Mouse (Mus musculus): ENCODE measurements at regions not wholly inside any gene's neighbourhood (a gene's known extent, or its start where the extent isn't known, plus 50 kb on each side); places are given as distances from the start of the nearest gene placed in this dataset.
A peak's percentile ranks its signal among the peaks of the same experiment; 100 is the strongest.

DNA sequence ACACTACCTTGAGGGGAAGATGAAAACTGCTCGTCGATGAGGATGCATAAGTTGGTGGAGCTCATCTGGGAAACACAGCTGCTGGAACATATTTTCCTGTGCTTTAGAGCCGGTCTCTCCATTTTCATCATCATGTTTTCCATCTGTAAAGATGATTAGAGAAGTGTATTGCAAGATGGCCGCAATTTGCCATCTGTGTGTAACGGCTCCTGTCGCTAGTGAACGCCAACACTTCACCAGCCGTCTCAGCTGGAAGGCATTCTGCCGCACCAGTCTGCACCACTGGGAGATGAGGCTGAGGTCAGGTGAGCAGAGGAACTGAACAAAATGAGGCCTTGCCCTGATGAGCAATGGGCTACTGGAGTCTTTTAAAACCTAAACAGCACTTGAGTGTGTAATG is 57.4 kb downstream of the Gm21962 start:
- no peak for DNase-seq (ENCODE audit: inconsistent ontology term)

DNA sequence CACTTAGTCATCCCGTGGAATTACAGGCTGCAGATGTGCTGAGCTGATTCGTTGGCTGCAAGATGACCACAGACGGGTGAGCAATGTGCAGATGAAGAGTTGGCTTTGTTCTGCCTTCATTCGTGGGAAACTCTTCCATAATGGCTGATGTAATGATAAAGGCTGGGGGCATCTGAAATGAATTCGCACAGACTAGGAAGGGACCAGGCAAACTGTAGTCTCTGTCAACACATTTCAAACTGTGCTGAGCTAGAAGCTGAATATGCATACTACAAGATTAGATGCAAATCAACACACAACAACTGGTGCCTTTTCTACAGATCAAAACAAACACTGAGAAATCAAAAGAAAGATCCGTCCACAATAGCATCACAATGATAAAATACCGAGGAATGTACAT is 58.1 kb downstream of the Gm21962 start:
- DNase-seq (ENCODE audit: inconsistent ontology term), result peak; percentile 43

DNA sequence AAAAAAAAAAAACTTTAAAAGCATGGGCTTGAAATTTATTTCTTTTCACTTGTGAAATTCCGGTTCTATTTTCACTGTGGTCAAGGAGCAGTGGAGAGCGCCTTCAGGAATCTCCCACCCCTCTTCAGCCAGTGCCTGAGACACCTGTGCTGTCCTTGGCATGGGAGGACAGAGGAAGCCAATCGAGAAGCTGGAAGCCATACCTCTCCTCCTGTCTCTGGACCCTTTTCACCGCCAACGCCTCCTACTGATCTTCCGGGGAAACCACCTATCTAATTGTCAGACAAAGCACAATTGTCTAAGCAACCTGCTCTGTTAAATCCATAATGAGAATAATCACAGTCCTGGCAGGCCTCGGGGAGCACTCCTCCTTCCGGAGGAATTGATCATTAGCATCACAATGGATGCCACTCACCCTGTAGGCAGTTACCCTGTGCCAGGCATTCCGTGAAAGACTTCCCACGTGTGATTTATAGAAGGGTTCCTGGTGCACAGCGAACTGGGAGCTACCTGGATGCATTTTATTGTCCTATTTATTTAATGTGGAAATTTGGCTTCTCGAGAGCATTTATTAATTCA is 66.0 kb downstream of the Gm21962 start:
- peak; percentile 73 for DNase-seq (ENCODE audit: inconsistent ontology term)

DNA sequence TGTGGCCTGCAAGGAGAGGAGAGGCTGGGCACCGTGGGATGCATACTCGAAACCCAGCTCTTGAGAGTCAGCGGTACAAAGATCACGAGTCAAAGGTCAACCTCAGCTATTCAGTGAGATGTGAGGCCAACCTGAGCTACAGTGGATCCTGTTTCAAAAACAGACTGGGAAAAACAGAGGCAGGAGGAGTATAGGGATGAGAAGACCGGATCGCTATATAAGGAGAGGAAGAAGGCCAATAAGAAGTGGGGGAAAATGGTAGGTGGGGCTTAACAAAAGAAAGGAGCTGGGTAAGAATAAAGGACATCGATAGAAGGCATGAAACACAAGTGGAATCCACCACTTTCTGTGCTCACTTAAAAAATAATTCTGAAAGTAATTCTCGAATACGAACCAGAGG is 70.2 kb downstream of the Gm21962 start:
- DNase-seq (ENCODE audit: inconsistent ontology term), result no peak

DNA sequence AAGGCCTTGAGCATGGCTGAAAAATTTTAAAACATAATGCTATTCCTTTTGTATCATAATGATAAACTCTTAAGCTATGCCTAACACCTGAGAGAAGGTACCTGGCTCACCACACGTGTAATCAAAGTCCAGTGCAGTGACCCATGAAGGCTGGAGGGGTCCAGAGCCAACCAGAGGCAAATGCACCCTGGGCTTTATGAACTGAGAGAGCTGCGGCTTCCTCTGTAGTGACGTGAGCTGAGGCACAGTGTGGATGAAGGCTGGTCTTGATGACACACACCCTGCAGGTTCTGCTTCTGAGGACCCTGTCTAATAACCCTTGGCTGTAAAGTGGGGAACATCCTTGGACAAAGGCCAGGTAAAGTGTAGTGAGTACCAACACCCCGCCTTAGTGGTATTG is 70.8 kb downstream of the Gm21962 start:
- DNase-seq (ENCODE audit: inconsistent ontology term), result no peak

DNA sequence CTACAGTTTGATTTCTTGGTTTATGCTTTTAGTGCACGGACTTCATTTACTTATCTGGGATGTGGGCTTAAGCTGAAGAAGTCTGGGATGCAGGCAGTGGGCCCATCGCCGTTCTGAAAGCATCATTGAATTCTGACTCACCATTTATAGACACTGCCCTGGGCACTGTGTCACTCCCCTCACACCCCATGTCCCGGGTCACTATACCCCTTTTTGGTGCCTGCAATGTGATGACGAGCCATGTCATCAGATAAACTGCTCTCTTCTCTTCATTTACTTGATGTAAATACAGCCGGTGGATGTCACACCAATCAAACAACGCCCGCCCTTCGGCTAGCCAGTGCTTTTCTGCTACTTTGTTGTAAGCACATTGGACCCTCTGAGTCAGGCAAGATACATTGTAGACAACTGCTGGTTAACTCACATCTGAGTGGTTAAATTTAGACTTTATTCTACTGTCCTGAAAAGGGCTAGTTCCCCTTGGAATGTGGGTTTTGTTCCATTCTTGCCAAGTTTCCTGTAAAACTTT is 80.5 kb downstream of the Gm21962 start:
- DNase-seq (ENCODE audit: inconsistent ontology term), result no peak

DNA sequence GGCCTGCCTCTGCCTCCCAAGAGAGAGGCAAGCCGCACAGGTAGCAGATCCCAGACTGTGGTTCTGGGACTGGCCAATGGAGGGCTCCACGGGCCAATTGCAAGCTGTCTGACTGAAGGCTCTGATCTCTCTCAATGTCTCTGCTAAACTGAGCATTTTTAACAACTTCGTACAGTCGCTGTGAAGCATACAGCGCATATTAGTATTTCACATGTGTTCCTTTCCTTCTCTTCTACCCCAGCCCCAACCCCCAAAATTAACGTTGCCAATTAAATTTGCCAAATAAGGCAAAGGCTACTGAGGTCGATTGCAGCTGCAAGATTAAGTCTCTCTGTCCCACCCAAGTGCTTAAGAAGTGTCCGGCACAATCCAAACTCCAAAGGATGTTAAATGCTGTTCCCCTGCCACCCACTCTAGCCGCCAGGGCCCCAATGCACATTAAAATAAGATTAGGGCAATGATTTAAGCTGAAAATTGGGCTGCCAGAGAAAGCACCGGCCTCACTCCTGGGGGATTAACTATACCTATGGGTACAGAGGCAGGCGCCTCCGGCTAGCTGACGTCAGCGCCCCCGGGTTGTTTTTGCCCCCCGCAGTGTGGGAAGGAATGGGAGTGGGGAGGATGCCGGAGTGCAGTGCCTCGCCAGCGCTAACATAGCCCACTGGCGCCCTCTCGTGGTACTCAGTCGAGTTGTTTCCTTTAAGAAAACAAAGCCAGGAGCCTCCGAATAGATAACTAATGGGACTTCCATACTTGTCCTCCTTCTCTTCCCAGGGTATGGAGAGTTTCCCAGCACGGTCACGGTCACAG is 81.3 kb downstream of the Gm21962 start:
- peak; percentile 84 for DNase-seq (ENCODE audit: inconsistent ontology term)

DNA sequence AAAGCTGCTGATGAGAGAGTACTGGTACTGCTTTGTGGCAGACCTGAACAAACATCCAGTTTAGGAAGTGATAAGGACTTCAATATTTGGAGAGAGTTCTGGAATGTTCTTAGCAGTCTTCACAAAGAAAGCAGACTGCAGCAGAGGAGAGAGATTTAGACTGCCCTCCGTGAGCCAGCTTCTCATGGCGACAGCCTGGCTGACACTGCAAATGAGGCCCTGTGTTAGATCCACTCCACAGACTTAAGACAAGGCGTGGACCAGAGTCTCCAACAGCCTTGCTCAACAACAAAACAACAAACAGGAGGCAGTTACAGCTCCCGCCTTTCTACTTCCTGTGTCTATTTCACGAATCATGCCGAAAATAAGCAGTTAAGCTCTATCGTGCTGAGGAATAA is 81.9 kb downstream of the Gm21962 start:
- DNase-seq (ENCODE audit: inconsistent ontology term), result no peak

DNA sequence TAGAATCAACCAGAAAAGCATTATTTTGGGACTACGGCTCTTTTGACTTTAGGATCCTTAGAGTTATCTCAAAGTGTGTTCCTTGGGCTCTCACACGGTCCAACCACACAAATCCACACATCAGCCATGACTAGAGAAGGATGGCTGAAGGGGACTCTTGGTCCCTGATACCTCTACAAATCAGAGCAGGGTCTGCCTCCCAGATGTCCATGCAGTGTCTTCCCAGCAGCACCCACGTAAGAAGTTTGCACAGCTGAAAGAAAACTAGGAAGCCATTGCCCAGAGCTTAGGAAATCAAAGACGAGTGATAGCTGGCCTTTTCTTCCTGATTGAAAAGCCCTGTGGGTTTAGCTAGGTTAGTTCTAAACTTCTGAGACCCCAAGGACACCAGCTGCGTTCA is 84.1 kb downstream of the Gm21962 start:
- no peak for DNase-seq (ENCODE audit: inconsistent ontology term)

DNA sequence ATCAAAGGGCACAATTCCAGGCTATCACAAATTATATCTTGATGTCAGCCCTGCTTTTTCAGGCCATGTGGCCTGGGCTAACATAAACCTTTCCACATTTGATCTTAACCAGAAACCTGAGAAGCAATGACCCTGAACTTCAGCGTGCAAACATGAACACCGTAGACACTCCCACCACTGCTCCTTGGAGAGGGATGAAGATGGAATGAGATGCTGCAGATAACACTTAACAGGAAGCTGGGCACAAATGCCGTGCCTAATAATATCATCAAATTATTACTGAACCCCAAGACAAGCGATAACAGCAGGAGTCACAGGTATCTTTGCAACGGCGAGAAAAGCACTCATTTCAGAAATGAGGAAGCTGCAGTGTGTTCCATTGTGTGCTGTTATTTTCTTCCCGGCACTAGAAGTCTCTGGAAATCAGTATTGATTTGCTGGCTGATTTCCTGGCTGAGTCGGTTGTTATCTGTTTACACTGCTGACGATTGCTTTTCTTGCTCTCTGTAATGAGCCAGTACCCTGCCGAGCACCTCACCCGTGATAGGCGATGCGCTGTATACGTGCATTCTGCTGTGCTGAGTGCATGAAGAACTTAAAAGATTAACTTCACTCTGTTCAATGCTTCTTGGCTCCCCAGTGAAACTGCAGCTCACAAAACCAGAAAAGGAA is 91.0 kb downstream of the Gm21962 start:
- no peak for DNase-seq (ENCODE audit: inconsistent ontology term)

DNA sequence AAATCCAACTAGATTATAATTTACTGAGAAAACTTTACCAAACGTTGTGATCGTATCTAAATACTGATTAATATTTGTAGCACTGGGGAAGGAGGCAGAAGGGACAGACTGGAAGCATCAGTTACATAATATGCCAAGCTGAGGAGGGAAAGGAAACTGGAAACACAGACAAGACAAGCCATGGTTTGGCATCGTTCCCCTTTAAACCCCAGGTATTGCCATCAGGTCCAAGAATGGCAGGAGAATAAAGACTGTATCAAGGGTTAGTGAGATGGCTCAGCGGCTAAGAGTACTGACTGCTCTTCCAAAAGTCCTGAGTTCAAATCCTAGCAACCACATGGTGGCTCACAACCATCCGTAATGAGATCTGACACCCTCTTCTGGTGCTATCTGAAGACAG is 92.1 kb downstream of the Gm21962 start:
- no peak for DNase-seq (ENCODE audit: inconsistent ontology term)

DNA sequence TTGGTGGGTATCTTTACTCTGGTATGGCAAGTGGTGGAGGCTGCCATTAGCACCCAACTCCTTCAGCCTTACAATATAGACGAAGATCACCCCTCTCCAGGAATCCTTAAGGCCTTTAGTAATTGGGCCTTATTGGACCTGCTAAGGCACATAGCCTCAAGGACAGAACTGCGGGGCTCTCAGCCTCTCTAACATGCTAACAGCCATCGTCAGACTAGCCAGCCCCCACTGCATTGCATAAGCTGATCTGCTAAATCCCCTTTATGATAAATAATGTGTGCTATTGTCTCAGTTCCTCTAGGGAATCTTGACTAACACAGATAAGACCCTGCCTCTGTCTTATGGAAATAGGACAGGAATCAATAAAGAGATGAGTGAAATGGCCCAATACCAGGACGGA is 95.7 kb upstream of the H2afz start:
- no peak for DNase-seq (ENCODE audit: inconsistent ontology term)

DNA sequence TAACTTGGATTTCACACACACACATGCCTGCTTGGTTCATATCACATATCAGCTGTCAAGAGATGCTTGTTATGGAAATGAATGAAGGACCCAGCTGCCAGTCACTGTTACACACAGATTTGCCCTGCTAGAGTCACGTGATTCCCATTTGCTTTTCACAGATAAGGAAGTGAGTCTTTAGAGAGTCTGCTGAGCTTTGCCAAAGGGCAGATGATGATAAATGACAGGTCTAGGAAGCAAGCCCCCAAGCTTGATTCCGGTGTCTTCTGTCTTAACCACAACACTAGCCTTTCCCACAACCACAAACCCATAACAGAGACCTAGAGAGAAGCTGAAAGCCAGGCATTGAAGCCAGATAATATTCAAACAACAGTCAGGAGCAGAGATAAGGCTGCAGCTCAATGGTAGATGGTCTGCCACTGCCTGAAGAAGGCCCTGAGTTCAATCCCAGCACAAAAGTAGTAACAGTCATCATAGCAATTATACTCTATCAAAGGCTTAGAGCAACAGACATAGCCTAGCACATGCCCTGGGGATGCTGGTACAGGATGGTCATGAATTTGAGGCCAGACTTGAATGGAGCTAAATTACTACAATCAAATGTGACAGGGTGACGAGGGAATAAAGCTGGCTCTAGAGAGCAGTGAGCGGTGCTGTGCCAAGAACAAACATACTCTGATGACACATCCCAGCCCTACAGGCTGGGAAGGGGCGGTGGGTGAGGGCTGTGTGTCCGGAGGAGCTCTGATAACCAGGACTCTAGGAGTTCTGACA is 89.0 kb upstream of the H2afz start:
- no peak for DNase-seq (ENCODE audit: inconsistent ontology term)

DNA sequence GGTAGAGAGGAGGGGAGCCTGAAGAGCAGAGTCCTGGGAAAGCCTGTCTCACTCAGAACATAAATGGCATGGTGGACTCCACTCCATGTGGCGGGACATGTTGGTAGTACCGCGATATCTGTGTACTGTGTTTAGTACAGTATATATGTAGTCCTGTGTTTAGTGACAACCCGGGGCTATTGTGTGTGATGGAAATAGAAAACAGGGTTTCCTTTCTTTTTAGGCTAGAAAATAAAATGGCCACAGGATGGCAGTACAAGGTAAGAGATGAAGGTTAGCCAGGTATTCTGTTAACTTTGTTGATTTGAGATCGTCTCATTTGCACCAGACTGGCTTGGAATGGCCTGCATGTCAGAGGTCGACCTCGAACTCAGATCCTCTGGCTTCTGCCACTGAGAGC is 86.2 kb upstream of the H2afz start:
- DNase-seq (ENCODE audit: inconsistent ontology term), result no peak

DNA sequence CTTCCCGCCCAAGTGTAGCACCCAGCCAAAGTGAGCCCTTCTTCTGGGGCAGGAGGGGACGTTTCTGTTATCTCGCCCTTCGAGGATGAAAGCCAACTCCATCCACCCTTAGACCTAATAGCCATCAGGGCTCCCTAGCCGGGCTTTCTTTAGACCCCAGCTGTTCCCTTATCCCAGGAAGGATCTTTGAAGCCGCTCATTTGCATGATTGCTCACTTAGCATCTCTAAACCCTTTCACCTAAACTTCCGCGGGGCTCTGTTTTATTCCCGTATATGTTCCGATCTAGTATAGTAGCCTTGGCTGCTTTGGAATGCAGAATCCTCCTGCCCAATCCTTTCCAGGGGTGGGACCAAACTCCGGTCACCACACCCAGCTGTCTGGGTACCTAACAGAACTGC is 84.3 kb upstream of the H2afz start:
- DNase-seq (ENCODE audit: inconsistent ontology term), result no peak

DNA sequence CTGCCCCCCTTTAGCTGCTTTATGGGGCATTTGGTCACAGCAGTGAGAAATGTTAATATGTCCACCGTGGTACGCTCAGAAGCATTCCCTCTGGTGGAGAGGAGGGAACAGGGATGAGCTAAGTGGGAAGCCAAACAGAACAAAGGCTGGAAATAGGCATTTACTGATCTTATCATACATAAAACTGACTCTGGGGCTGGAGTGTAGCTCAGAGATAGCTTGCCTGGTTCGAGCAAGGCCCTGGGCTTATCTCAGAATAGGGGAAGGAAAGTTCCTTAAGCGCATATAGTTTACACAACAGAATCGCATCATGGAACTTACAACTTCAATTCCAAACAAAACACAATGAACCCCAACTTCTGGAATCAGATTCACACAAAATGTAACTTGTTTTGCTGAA is 81.5 kb upstream of the H2afz start:
- no peak for DNase-seq (ENCODE audit: inconsistent ontology term)

DNA sequence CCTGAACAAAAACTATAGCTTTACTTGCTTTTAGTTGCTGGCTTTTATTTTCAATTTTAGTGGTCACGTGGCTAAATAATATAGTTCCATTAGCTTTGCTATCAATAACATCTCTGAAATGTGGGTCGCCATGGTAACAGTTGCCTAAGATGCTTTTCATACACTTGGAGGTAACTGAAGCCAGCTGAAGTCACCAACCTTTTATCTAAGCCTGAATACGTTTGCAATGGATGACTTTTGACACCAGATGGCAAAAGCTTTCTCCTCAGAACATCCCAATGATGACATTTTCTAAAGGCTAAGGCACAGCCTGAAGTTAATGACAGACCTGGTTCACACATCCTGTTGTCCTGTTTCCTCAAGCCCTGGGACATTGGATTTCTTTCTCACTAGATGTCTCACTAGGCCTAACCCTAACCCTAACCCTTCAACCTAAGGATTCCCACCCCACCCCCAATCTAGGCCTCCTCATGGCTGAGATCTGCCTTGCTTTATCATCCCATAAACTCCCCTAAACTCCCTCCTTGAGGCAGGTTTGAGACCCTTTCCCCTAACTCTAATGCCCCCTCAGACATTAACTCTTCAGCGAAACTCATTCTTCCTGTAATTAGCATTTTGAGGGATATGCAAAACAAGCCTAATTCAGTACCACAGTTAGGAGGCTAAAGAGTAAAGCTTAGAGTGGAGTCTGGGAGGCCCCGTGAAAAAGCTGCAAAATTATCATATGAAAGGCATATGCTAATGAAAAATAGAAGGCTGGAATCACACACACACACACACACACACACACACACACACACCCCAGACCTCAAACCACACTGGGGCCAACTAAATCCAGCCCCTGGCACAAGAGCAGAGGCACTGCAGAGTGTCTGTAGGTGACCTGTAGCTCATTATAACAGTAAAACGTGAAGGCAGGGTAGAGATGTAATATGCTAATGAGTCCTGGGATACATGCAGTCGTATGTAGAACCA is 80.1 kb upstream of the H2afz start:
- DNase-seq (ENCODE audit: inconsistent ontology term), result no peak

DNA sequence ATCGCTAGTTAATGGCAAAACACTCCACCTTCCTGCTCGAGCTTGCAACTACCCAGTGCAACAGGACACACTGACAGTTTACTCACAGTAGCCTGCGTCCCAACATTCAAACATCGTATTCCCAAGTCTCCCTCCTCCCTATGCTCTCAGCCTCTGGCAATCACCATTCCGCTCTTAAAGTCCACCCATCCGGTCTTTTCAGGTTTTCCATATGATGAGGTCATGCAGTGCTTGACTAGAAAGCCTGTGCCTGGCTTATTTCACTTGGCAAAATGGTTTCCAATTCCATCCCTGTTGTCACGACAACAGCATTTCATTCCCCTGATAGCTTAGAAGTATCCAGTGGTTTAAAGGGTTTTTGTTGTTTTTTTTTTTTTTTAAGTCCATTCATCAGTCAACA is 79.1 kb upstream of the H2afz start:
- no peak for DNase-seq (ENCODE audit: inconsistent ontology term)

DNA sequence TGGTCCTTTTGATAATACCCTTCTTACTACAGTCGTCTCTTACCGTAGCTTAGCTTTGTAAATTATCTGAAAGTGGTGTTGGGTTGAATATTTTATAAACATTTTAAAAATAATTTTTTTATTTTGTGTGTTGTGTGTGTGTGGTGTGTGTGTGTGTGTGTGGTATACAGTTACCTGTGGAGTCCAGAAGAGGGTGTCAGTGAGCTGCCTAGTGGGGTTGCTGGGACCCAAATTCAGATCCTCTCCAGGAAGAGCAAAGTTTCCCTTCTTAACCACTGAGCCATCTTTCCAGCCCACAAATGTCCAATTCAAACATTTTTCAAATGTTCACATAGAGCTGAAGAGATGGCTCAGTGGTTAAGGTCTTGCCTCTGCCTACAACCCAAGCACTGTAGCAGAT is 78.4 kb upstream of the H2afz start:
- DNase-seq (ENCODE audit: inconsistent ontology term), result no peak

DNA sequence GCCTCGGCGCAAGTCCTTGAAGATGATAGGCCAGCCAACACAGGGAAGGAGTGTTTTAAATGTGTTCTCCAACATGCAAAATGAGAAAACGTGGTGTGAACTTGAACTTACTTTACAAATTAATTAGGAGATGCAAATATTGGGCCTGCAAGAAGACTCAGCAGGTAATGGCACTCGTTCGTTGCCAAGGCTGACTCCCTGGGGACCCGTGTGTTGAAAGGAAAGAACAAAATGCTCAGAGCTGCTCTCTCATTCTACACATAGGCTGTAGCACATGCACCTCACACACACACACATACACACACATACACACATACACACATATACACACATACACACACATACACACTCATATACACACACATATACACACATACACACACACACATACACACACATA is 74.6 kb upstream of the H2afz start:
- DNase-seq (ENCODE audit: inconsistent ontology term), result no peak

DNA sequence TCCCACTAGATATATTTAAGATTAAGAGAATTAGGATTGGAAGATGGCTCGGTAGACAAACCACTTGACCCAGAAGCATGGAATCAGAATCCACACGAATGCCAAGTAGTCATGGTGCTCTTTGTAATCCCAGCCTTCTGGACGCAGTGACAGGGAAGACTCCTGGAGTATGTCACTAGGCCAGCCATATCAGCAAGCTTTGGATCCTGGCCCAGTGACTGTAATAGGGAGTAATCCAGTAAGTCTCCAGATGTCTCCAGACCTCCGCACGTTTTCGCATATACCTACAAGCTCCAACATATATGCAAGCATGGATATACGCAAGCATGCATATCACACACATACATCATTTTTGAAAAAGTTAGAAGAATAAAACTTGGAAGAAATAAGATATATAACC is 73.9 kb upstream of the H2afz start:
- no peak for DNase-seq (ENCODE audit: inconsistent ontology term)

Data from Muller cell, postnatal 12 days (primary cell).